Mouse (Mus musculus) MEL (cell line): ENCODE data around the gene Ndufb4.

Source experiments
- BHLHE40 ChIP-seq: IDR thresholded peaks from 2 replicates; pipeline ENCODE4 v1.6.1; 2012; ENCODE audit warnings: low read depth, mild to moderate bottlenecking, inconsistent platforms, low read length, improper control_type of control experiment, borderline replicate concordance
- CTCF ChIP-seq, 3 experiments: IDR thresholded peaks in 2 of 3; conservative IDR thresholded peaks in 1 of 3; 2 replicates each; pipeline ENCODE4 v1.5.1; 2011 to 2012; ENCODE audit warnings: low read length in 3 of 3, low read depth in 2 of 3, mild to moderate bottlenecking in 2 of 3, improper control_type of control experiment in 1 of 3, inconsistent platforms in 1 of 3, mixed read lengths in 1 of 3, moderate library complexity in 1 of 3; ENCODE audit not compliant: control insufficient read depth in 1 of 3, insufficient read depth in 1 of 3, poor library complexity in 1 of 3, severe bottlenecking in 1 of 3
- HCFC1 ChIP-seq: IDR thresholded peaks from 2 replicates; pipeline ENCODE4 v1.6.1; 2012; ENCODE audit warnings: low read depth, mild to moderate bottlenecking, inconsistent platforms, low read length, improper control_type of control experiment, moderate library complexity
- MAZ ChIP-seq: IDR thresholded peaks from 2 replicates; pipeline ENCODE4 v1.6.1; 2012; ENCODE audit warnings: low read depth, mild to moderate bottlenecking, inconsistent platforms, low read length, improper control_type of control experiment
- MYB ChIP-seq: IDR thresholded peaks from 2 replicates; pipeline ENCODE4 v1.6.1; 2011; ENCODE audit warnings: mild to moderate bottlenecking, low read depth, low read length, improper control_type of control experiment
- POLR2A ChIP-seq, 2 experiments: IDR thresholded peaks; 2 replicates each; pipeline ENCODE4 v1.6.1; 2011 to 2012; ENCODE audit warnings: low read length in 2 of 2, mild to moderate bottlenecking in 2 of 2, control low read depth in 1 of 2, improper control_type of control experiment in 1 of 2, low read depth in 1 of 2, moderate library complexity in 1 of 2; ENCODE audit not compliant: control insufficient read depth in 1 of 2, insufficient read depth in 1 of 2, poor library complexity in 1 of 2
- RCOR1 ChIP-seq: IDR thresholded peaks from 2 replicates; pipeline ENCODE4 v1.6.1; 2012; ENCODE audit warnings: low read depth, mild to moderate bottlenecking, inconsistent platforms, low read length, improper control_type of control experiment
- SMC3 ChIP-seq: IDR thresholded peaks from 2 replicates; pipeline ENCODE4 v1.6.1; 2011; ENCODE audit warnings: low read depth, low read length, improper control_type of control experiment
- UBTF ChIP-seq: IDR thresholded peaks from 2 replicates; pipeline ENCODE4 v1.6.1; 2012; ENCODE audit warnings: low read depth, mild to moderate bottlenecking, inconsistent platforms, low read length, improper control_type of control experiment, moderate library complexity, borderline replicate concordance; ENCODE audit not compliant: insufficient read depth
- ZKSCAN1 ChIP-seq: IDR thresholded peaks from 2 replicates; pipeline ENCODE4 v1.6.1; 2012; ENCODE audit warnings: low read depth, mild to moderate bottlenecking, inconsistent platforms, low read length, improper control_type of control experiment, moderate library complexity

DNA sequence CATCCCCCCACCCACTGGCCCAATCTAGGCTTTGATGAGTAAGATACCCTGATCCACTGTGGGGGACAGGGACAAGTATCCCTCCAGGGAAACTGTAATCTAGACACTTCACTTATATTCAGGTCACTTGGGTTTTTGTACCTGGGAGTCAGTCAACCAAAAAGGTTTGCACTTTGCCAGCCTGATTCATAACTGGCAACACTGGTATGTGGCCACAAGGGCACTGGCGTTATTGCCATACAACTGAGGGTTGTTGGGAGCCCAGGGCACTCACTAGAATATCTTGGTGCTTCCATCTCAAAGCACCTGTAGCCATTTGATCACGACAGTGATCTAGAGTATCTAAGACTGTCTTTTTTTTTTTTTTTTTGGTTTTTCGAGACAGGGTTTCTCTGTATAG lies 8.5 kb downstream of the Ndufb4 start:
- TF ChIP-seq CTCF (IDR thresholded peaks at IDR 0.05 in 2 of 3, conservative IDR thresholded peaks at IDR 0.05 in 1 of 3; ENCODE audit: control insufficient read depth in 1 of 3, insufficient read depth in 1 of 3, low read depth in 2 of 3, low read length in 3 of 3, poor library complexity in 1 of 3, severe bottlenecking in 1 of 3) (no peak), MAZ (no peak), SMC3 (no peak), MYB (no peak), HCFC1 (no peak), POLR2A (IDR thresholded peaks at IDR 0.05; ENCODE audit: control insufficient read depth in 1 of 2, insufficient read depth in 1 of 2, low read depth in 1 of 2, low read length in 2 of 2, poor library complexity in 1 of 2) (no peak), BHLHE40 (no peak), UBTF (no peak), ZKSCAN1 (no peak), RCOR1 (no peak)
